Comparison of ENCODE assay signal across 10 mouse cellular contexts in genomic region chr5:124809708-124810366, GRCm38 (mm10). TPM values are rescaled to one million over a fixed set of nuclear protein-coding genes. Genes with fewer than 3 reads are reported as not detected.
DNase-seq lines count a peak whose midpoint lies in the region; ATAC-seq and TF ChIP-seq lines count a peak whose summit lies in the region.
"Had no signal": no experiment of that assay in that cellular context is flagged by ENCODE, and none has a peak within 500 bp of the region (broad histone marks: within the 10 kb centered on the region; RNA-seq: fewer than 3 reads in every experiment).

No protein-coding gene starts in this region.

- H3K4me1 ChIP-seq in liver, adult 2 months (ENCODE audit: control insufficient read depth, insufficient read depth, low read length) = no peaks in the 10 kb centered on the region
- H3K4me1 ChIP-seq in liver, embryonic 11.5 days (replicated peaks; ENCODE audit: control insufficient read depth, insufficient read depth, low read length) = no peaks in the 10 kb centered on the region
- no peaks in the 10 kb centered on the region for H3K4me1 ChIP-seq in midbrain, embryonic 14.5 days (ENCODE audit: control insufficient read depth, insufficient read depth, low read length)

- no peak overlapping the region for H3K4me2 ChIP-seq in liver, embryonic 11.5 days
- H3K4me2 ChIP-seq in midbrain, embryonic 14.5 days (ENCODE audit: low read length) = no peak overlapping the region
- H3K4me2 ChIP-seq: embryonic facial prominence, embryonic 13.5 days had no signal

- no peaks in the 10 kb centered on the region for H3K9me3 ChIP-seq in liver, embryonic 11.5 days (ENCODE audit: control insufficient read depth, low read length)
- no peaks in the 10 kb centered on the region for H3K9me3 ChIP-seq in midbrain, embryonic 14.5 days (ENCODE audit: control insufficient read depth, low read length)
- H3K9me3 ChIP-seq: embryonic facial prominence, embryonic 13.5 days had no signal

- 85% methylated on average over 4 of the region's 4 CpGs for WGBS in liver, adult 2 months
- WGBS in liver, embryonic 11.5 days = 75% methylated on average over 4 of the region's 4 CpGs
- WGBS in midbrain, embryonic 14.5 days = 87% methylated on average over 4 of the region's 4 CpGs

- no peak for ATAC-seq in liver, embryonic 11.5 days (replicated peaks; ENCODE audit: low FRiP score)
- ATAC-seq in midbrain, embryonic 14.5 days (ENCODE audit: low FRiP score, low TSS enrichment) = no peak
- no peak for ATAC-seq in CD4-positive, CD25-positive, alpha-beta regulatory T cell, adult 4 months

- H3K27ac ChIP-seq in liver, adult 2 months (replicated peaks; ENCODE audit: insufficient read depth, low read depth, low read length) = no peak overlapping the region
- H3K27ac ChIP-seq in liver, embryonic 11.5 days (ENCODE audit: low read depth, low read length) = no peak overlapping the region
- no peak overlapping the region for H3K27ac ChIP-seq in midbrain, embryonic 14.5 days (replicated peaks; ENCODE audit: low read depth, low read length)
- H3K27ac ChIP-seq: embryonic facial prominence, embryonic 13.5 days; macrophage had no signal

- no peaks in the 10 kb centered on the region for H3K79me2 ChIP-seq in liver, adult 2 months (ENCODE audit: control insufficient read depth, insufficient read depth, low read length)

- H3K4me3 ChIP-seq in liver, adult 2 months (ENCODE audit: insufficient read depth, low read depth, low read length) = no peak overlapping the region
- H3K4me3 ChIP-seq in liver, embryonic 11.5 days (ENCODE audit: low read depth, low read length) = no peak overlapping the region
- no peak overlapping the region for H3K4me3 ChIP-seq in midbrain, embryonic 14.5 days (replicated peaks; ENCODE audit: low read depth, low read length)
- H3K4me3 ChIP-seq: embryonic facial prominence, embryonic 13.5 days had no signal

- H3K9ac ChIP-seq in liver, adult 2 months (ENCODE audit: low read depth, low read length) = no peak overlapping the region
- no peak overlapping the region for H3K9ac ChIP-seq in liver, embryonic 11.5 days (ENCODE audit: low read depth, low read length)
- H3K9ac ChIP-seq in midbrain, embryonic 14.5 days (replicated peaks; ENCODE audit: low read length) = no peak overlapping the region
- H3K9ac ChIP-seq: embryonic facial prominence, embryonic 13.5 days had no signal

- DNase-seq in liver, adult 2 months (ENCODE audit: extremely low read depth, low read depth, low spot score) = peak; percentile 92
- no peak for DNase-seq in liver, embryonic 11.5 days (ENCODE audit: low spot score)
- peak; percentile 73 for DNase-seq in cerebellum, adult 9-11 months
- DNase-seq in layer of hippocampus, postnatal 14 days (ENCODE audit: low spot score in 2 of 2) = peak; percentile 41 to 79
- peak; percentile 77 for DNase-seq in right cerebral cortex, postnatal 25 days
- DNase-seq in midbrain, embryonic 14.5 days = no peak
- no peak for DNase-seq in kidney, adult 11 months

- H3K36me3 ChIP-seq in liver, adult 2 months (ENCODE audit: control insufficient read depth, insufficient read depth, low read length) = no peaks in the 10 kb centered on the region
- H3K36me3 ChIP-seq in liver, embryonic 11.5 days (ENCODE audit: control insufficient read depth, insufficient read depth, low read length) = no peaks in the 10 kb centered on the region
- H3K36me3 ChIP-seq in midbrain, embryonic 14.5 days (ENCODE audit: control insufficient read depth, insufficient read depth, low read length) = no peaks in the 10 kb centered on the region
- H3K36me3 ChIP-seq: embryonic facial prominence, embryonic 13.5 days had no signal

- no peak for TF ChIP-seq POLR2A in liver, adult 2 months (IDR thresholded peaks at IDR 0.05; ENCODE audit: extremely low read depth, insufficient read depth, low read length)

- no peak for TF ChIP-seq CTCF in liver, adult 2 months (IDR thresholded peaks at IDR 0.05; ENCODE audit: low read depth, low read length)

- no peaks in the 10 kb centered on the region for H3K27me3 ChIP-seq in liver, adult 2 months (ENCODE audit: control insufficient read depth, insufficient read depth, low read length)
- no peaks in the 10 kb centered on the region for H3K27me3 ChIP-seq in liver, embryonic 11.5 days (replicated peaks; ENCODE audit: control insufficient read depth, insufficient read depth, low read length)
- H3K27me3 ChIP-seq in midbrain, embryonic 14.5 days (ENCODE audit: control insufficient read depth, insufficient read depth, low read length) = no peaks in the 10 kb centered on the region
- H3K27me3 ChIP-seq: embryonic facial prominence, embryonic 13.5 days had no signal

RNA-seq across cellular contexts. Expression of gene Ccdc92, which starts 52.4 kb away (rescaled TPM):
- 0.13 TPM in 1 of 2 replicates, not detected in the other for total RNA-seq in liver, adult 2 months (2014; rRNA removed)
- polyA plus RNA-seq in liver, adult 2 months (2012; rRNA removed) = 0.16 and 0.29 TPM in 2 replicates
- polyA plus RNA-seq in liver, embryonic 11.5 days (2014; fragmentation: Nextera tagmentation; extraction: Ambion mirVana) = 4.1 and 4.4 TPM in 2 replicates
- 10 to 100 TPM; 45.9 to 49.2 TPM for total RNA-seq in layer of hippocampus, postnatal 14 days (2021)
- polyA plus RNA-seq in midbrain, embryonic 14.5 days (2014; fragmentation: Nextera tagmentation; extraction: Ambion mirVana) = 38.7 and 40.2 TPM in 2 replicates
- 1 to 10 TPM; 3.1 to 3.7 TPM for polyA plus RNA-seq in CD4-positive, CD25-positive, alpha-beta regulatory T cell, adult 4 months (2017; shearing (Covaris generic))
- polyA plus RNA-seq: macrophage had no signal

RNA-seq across cellular contexts. Expression of gene Zfp664, which starts 52.7 kb away (rescaled TPM):
- 12.2 and 14.2 TPM in 2 replicates for total RNA-seq in liver, adult 2 months (2014; rRNA removed)
- polyA plus RNA-seq in liver, adult 2 months (2012; rRNA removed) = 5.3 and 6.1 TPM in 2 replicates
- polyA plus RNA-seq in liver, embryonic 11.5 days (2014; fragmentation: Nextera tagmentation; extraction: Ambion mirVana) = 35.6 and 42.3 TPM in 2 replicates
- total RNA-seq in layer of hippocampus, postnatal 14 days (2021) = 10 to 100 TPM; 58.3 to 58.8 TPM
- 87.3 and 107 TPM in 2 replicates for polyA plus RNA-seq in midbrain, embryonic 14.5 days (2014; fragmentation: Nextera tagmentation; extraction: Ambion mirVana)
- polyA plus RNA-seq in CD4-positive, CD25-positive, alpha-beta regulatory T cell, adult 4 months (2017; shearing (Covaris generic)) = 10 to 100 TPM in 1 of 2 experiments, 1 to 10 TPM in 1; 8.3 to 11.2 TPM

Comparison
In these comparisons a context has a peak if more than half of its experiments do, and no peak if none do; other contexts are left out.
1. DNase-seq: peak in liver, adult 2 months (single experiment), cerebellum, adult 9-11 months (single experiment), layer of hippocampus, postnatal 14 days (2 of 2) and right cerebral cortex, postnatal 25 days (single experiment); none in liver, embryonic 11.5 days (single experiment), midbrain, embryonic 14.5 days (single experiment) and kidney, adult 11 months (single experiment).